Mouse (Mus musculus) skeletal muscle tissue, adult 2 months (tissue): ENCODE measurements around the gene Rps6kl1.
"Not testable (repeated sequence)": the region's sequence is repeated elsewhere in the genome, so short reads cannot be mapped to it uniquely, and the experiment has no call there.

Experiments used
- DNase-seq: peaks from one replicate; pipeline ENCODE4 v3.0.0-alpha.2; 2012; ENCODE audit warnings: low read depth, low spot score

The Rps6kl1 gene

DNA sequence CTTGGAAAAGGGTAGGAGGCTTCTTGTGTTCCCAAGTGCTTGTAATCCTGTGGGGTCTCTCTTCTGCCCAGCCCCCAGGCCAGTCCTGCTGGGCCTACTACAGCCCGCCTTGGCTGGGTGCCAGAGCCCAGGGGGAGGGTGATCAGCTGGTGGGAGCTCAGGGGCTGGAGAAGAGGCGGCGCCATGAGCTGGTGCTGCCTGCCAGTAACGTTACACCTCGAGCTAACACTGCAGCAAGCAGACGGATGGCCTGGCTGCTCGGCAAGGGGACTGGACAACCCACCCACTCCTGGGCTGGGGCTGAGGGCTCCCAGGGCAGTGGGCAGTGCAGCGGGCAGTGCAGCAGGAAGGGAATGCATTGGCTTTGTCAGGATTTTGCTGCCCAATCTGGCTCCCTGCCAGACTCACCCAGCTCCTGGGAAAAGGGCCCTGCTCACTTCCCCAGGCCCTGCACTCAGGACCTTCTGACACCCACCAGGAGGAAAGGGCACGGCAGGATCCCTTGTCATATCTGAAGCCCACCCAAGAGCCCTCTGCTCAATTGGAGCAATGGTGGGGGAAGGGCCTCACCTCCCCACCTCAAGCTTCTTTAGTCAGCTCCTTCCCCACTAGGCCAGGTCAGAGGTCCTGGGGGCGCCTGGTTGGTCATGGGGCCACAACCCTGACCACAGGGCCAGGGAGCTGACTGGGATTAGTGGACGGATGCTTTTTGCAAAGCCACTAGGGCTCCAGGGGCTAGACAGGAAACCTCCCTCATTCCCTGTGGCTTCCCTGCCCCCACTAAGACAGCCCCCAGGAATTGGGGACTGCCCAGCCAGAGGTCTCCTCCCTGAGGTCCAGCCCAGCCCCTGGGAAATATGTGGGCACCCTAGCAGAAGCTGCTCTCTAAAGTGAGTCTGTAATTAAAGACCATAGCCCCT lies 25.1 kb upstream of the Rps6kl1 start:
- no peak for DNase-seq

DNA sequence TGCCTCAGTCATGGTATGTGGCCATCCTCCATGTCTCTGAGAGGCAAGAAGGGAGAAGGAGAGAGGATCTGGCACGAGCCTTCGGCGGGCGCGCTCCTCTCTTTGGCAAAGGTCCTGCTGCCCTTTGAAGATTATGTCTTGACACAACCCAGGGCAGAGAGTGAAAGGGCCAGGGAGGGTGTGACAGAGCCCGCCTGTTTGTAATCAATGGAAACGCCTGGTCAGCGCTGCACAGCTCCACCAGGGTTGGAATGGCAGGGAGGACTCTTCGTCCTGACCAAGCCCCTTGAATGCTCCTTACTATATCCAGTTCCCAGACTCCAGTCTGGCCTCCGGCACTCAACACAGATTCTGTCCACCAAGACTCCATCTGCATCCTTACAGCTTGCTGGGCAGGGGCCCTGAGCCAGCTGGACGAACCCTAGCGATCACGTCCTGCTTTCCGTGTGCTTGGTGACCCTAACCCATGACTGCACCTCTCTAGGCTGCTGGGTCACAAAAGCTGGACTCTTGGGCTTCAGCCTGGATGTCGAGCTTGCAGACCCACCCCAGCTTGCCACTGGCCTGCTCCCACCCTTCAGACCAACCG lies 24.1 kb upstream of the Rps6kl1 start:
- DNase-seq: no peak

DNA sequence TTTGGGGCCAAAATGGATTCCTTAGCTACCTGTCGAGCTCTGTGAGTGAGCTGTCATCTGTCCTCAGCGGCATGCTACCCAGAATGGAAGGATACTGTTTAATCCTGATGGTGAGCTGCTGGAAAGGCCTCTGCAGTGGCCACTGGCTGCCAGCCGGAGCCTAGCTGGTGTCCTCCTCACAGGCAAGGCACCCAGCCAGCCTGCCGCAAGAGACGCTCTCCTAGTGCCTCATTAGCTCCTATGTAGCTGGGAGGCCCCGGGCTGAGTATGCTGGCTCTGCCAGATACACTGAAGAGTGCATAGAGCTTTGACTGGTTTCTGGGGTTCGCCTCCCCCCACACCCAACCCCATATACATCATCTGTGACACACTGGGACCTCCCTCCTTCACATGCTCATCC lies 23.0 kb upstream of the Rps6kl1 start:
- no peak for DNase-seq

DNA sequence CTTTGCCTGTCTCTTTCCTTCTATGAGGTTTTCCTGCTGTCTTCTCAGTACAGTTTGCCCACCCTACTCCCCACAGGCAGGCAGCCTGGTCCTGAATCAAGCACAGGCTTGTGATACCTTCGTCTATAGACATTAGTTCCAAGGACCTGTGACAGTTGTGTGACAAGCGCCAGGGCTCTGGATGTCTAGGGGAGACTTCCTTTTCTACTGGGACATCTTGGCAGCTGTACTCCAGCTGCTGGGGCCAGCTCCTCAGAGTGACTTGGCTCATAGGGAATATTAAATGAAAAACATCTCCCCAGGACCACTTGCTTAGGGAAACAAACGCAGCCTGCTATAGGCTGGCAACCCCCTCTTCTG lies 19.9 kb upstream of the Rps6kl1 start:
- DNase-seq: no peak

DNA sequence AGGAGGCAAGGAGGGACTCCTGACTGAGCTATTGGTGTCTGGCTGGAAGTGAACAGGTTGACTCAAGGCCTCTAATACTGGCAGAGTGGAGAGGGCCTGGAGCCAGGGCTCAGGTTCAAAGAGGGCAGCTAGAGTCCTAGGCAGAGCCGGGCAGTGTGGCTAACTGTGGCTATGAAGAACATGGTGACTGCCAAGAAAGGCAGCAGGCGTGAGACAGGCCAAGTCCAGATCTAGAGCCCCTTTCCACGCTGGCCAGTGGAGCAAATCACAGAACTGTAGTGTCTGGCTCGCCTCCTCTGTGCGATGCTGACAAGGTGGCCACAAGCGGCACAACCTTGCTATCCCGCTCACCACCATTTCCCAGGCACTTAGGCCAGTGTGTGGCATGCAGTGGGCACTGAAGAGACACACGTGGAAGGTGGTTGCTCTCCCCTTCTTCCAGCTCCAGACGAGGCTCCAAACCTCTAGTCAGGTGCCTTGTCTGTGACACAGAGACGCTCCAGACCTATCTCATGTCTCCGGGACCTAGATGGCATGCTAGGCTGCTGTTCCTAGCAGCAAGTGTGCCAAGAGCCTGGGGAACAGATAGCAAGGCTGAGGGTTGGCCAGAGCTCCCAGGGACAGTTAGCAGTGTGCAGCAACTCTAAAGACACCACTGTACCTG lies 19.4 kb upstream of the Rps6kl1 start:
- DNase-seq: peak; percentile 82

DNA sequence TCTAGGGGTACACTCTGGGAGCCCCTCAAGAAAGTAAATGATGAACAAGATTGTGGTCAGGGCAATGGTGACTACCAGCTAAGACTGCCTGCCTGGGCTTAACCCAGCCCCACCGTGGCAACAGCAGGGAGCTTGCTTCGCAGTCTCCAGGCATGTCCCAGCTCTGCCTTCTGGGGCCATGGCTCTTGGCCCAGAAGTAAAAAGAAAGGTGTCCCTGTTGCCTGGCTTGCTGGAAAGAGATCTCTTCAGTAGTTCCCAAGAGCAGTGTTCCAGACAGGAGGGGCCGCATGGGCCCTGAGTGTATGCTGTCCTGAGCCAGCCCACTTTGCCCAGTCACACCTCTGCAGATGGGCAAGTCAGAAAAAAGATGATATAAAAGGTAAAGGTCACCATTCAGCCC lies 18.8 kb upstream of the Rps6kl1 start:
- DNase-seq: no peak

DNA sequence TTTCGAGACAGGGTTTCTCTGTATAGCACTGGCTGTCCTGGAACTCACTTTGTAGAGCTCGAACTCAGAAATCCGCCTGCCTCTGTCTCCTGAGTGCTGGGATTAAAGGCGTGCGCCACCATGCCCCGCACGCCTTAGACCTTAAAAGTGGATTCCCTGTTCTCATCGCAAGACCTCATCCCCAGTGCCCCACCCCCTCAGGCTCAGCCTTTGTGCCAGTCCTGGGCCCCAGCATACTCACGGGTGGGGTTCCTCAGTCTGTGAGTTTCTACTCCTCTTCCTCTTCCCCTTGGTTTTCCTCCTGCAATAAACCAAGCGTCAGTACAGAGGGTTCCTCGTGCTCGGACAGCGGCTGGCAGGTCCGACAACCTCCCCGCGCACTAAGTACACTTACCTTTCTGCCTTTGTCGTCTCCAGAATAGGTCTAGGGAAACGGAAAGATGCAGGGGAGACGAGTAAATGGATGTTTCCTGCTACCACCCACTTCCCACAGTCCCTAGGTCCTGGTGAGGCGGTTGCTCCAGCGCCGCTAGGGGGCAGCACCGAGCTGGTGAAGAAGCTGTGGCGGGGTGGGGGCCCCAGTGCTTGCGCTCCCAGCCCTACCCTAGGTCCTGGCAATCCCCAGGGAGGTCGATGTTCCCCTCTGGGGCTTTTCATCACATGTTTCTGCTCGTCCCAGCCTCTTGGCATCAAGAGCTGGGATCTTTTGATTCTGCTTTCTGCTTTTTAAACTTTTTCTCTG lies 18.2 kb upstream of the Rps6kl1 start:
- DNase-seq: peak; percentile 77

DNA sequence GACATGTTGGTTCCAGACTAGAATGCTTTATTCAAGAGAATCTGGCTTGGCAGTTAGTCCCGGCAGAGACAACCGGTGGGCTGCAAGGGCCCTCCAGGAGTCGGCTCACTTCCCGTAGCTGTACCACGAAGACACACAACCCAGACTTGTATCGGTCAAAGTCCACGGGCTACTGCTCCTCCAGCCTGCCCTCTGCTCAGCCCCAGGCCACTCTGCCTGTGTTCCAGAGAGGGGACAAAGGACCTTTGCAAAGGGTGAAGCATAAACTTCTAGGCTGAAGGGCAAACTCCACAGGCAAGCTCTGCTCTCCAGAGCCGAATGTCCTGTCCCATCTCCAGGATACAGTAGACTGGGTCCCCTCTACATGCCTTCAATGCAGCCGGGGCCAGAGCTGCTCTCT lies 15.6 kb upstream of the Rps6kl1 start:
- no peak for DNase-seq

DNA sequence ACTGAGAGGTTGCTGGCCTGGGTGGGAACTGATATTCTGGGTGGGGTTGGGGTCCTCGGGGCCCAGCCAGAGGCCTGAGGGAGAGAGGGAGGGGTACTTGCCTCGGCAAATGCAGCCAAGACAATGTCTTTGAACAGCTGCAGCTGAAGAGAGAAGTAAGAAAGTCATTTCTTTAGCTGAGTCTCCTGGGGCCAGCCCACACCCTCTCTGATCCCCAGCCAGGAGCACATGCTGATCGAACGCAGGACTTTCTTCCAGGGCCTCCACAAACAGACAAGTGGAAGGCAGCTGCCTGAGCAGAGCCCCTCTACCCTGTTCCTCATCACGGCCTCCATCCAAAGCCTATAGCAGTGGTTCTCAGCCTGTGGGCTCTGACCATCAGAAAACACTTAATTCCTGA lies 13.9 kb upstream of the Rps6kl1 start:
- DNase-seq: peak; percentile 66

DNA sequence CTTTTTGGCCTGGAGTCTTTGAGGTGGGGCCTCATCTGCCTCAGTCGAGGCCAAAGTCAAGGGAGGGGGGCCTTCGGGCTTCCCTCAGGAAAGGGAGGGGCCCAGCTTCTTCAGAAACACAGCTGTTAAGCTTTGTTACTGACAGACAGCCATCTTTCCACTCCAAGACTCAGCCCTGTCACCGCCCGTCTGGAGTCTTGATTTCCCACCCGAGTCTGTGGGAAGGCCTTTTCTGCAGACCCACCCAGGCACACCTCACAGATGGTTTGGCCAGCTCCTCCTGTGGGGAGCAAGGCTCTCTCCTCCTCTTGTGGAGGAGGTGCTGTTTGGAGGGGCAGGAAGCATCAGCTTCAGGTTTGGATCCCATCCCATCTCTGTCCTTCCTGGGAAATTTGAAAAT lies 8.5 kb upstream of the Rps6kl1 start:
- DNase-seq: peak; percentile 51

DNA sequence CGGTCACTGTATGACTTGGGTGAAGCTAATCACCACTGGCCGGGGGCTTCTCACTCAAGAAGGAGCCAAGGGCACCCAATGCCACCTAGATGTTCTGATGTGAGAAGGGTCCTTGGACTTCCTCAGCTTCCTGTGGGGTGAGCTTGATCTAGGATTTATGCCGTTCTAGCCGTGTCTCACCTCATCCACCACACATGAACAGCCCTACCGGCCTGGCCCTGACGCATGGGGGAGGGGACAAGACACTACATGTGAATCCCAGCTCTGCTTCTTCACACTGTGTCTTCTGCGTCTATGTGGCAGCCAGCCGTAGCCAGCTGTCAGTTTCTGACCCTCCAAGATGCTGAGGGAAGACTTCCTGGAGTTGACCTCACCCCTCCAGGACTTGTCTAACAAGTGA lies 7.7 kb upstream of the Rps6kl1 start:
- DNase-seq: no peak

DNA sequence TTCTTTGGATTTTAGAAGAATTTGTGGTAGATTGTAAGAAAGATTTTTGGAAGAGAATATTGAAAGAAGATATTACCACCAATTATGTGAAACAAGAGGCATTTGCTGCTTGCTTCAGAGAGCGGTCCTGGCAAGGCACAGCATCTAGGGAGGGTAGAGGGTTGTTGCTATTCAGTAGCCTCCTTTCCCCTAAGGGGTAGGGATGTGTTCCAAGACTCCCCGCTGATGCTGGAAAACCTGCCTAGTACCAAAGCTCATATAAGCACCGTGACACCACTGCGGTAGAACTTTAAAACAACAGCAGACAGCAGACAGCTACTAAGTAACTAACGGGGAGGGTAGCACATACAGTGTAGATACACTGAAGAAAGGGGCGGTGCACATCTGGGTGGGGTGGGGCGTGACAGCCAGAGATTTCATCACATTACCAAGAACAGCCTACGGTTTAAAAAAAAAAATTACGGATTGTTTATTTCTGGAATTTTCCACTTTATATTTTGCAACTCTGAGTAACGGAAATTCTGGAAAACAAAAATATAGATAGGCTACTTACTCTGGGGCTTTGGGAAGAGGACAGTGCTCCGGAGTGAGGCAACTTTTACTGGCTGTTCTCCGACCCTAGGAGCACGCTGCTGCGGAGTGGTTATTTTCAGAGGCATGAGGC lies 6.9 kb upstream of the Rps6kl1 start:
- DNase-seq: no peak

DNA sequence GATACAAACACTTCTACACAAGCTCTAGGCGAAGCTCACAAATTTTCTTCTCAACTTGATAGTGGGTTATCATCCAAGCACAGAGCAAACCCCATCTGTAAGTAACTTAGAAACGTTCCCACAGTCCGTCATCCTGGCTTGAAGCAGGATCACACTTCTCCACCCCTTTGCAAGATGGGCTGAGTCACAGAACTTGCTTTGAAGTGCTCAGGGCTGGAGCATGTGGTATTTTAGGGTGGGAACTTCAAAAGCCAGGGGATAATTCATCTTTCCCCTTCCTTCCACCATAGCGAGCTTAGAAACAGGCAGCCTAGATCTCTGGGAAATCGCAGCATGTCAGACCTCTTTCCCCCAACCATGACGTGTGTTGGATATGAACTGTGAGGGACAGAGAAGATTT lies 5.3 kb upstream of the Rps6kl1 start:
- DNase-seq: no peak

DNA sequence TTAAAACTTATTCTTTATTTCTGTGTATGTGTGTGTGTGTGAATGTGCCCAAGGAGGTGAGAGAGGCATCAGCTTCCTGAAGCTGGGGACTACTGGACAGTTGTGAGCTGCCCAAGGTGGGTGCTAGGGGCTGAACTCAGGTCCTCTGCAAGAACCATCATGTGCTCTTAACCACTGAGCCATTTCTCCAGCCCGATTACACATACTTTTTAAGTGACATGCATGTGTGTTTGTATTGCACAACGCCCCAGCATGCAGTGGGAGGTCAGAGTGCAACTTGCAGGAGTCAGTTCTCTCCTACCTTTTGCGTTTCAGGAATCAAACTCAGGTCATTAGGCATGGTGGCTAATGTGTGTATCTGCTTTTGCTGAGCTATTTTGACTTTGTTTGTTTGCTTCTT lies 1.9 kb upstream of the Rps6kl1 start:
- DNase-seq: no peak

DNA sequence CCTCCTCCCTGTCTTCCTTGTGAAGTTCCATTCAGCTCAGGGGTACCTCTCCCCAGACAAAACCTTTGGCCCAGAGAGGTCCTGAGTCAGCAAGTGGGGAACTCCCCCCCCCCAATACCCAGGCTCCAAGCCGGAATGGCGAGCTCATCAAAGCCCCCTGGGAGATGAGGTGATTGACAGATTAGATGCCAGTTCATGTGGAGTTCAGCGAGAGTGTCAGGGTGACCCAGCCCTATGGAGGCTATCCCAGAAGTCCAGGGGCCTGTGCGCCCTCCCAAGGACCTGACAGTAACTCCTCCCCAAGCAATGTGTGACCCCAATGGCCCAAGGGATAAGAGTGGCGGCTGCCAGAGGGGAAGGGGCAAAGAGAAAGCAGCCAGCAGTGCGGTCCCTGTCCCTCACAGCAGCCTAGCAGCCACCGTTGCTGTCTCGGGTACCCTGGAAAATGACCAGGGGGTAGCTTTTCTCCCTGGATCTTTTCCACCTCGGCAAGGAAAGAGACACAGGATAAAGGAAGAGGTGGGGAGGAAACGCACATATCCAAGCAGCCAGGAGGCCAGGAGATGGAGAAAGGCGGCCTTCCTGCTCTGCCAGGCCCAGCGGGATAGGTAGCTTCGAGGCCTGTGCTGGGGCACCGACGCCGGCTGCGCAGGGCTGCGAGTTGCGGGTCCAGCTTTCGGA lies 603 bp downstream of the Rps6kl1 start:
- no peak for DNase-seq

DNA sequence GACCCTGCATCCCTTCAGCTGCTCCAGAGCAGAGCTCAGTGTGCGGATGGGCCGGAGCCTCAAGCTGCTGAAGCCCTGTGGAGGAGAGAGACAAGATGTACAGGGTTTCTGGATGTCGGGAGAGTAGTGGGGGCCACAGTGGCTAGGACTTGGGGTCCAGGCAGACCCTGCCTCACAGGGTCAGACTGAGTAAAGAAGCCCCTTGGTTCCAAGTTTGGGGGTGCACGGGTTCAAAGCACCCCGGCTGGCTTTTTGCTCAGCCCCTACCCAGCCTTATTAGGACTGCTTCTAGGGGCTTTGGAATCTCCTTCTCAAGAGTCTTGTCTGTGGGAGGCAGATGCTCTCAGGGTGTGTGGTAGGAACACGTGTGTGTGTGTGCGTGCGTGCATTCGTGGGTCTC lies 4.2 kb downstream of the Rps6kl1 start:
- DNase-seq: no peak

DNA sequence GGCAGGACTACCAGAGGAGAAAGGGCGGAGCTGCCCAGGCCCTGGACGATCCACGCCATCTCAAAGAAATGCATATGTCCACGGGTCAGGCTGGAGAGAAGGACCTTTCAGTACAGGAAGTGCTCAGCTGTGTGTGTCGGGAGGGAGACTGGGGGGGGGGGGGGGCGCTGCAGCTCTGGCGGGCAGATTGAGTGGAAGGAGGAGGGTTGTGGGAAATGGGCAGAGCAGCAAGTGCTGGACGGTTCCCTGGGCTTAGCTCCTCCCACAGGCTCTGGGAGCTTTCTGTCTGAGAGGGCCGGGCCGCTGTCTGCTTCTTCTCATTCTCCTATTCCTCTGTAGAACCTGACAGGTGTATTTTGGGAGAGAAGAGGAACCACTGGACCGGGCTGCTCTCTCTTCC lies 4.7 kb downstream of the Rps6kl1 start:
- DNase-seq: no peak

DNA sequence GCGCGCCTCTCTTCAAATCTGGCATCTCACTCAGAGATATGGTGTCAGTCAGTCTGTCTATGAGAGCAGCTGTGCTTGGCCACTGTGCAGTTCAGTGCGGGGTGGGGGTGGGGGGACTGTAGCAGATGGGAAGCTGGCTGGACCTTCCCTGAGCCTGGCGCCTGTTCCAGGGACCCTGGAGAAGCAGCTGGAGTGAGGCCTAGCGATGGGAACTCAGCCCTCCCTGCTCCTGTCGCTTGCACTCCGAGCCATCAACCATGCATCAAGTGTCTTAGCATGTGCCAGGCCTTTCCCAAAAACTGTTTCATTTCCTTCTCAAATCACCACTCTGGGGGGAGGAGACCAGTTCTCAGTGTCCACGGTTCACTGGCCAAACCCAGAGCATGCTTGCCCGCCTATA lies 5.4 kb downstream of the Rps6kl1 start:
- peak; percentile 73 for DNase-seq

DNA sequence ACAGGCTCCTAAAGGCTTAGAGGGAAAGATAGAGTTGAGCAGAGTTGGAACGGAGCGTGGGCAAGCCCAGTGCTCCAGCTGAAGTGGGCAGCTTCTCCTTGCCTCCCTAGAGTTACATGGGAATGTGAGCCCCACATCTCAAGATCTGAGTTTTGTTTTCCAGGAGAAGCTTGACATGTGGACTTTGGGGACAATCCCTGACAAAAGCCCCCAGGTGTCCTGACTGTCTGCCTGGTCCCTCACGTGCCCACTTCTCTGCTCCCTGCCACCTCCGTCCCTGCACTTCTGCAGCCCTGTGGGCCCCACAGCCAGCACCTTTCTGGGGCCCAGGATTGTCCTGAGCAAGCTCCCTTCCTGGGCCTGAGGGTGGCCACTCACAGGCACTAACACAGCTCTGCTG lies 6.2 kb downstream of the Rps6kl1 start:
- no peak for DNase-seq

DNA sequence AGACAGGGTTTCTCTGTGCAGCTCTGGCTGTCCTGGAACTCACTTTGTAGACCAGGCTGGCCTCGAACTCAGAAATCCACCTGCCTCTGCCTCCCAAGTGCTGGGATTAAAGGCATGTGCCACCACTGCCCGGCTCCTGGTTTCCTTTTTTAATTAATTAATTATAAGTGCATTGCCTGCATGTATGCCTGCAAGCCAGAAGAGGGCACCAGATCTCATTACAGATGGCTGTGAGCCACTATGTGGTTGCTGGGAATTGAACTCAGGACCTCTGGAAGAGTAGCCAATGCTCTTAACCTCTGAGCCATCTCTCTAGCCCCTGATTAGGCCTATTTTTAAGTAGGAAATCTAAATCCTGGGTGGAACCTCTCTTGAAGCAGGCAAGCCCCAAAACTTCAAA lies 6.8 kb downstream of the Rps6kl1 start:
- DNase-seq: not testable (repeated sequence)

DNA sequence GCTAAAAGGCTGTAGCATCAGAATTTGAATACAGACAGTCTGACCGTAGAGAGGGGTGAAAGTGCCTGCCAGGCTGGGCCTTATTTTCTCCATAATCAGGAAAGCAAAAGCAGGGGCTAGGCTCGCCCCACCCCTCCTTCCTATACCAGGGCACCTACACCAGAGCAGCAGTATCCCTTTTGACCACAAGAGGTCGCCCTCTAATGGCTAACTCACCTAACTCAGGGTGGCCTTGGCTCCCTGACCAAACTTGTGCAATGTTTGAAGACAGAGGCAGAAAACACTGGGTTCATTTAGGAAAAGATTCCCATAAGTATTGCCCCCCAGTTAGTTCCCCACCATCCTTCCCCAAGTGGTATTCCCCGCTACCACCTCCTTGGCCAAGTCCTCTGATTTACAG lies 8.3 kb downstream of the Rps6kl1 start:
- DNase-seq: peak; percentile 74
